Mouse (Mus musculus): ENCODE data around the gene Tex52. TPM values are rescaled to one million over a fixed set of nuclear protein-coding genes. Genes with fewer than 3 reads are reported as not detected.

Tex52 gene
- polyA plus RNA-seq, 1 experiment from 2014 or later = not detected

GRCm38 (mm10) chr6:128398996-128399395 is 23.7 kb downstream of the Tex52 start, which contains the start of gene Nrip2:
Nrip2 (plus strand) TSS chr6:128399296.
- H3K4me3 ChIP-seq (ENCODE audit: low read length) = peak within 1 kb of the TSS; percentile 38
- peaks cover 8% of the 10 kb centered on the region for H3K4me1 ChIP-seq (ENCODE audit: control insufficient read depth, insufficient read depth, low read length)
- peak within 1 kb of the TSS; percentile 52 for H3K4me2 ChIP-seq (ENCODE audit: low read depth, low read length)
- H3K36me3 ChIP-seq (ENCODE audit: control insufficient read depth, insufficient read depth, low read length) = no peaks in the 10 kb centered on the region
- no peak for ATAC-seq
- 0 out of 2 replicates have a peak within 1 kb of the TSS, but pooled peaks have one; percentile 5 for H3K27ac ChIP-seq (ENCODE audit: low read length)
- H3K9me3 ChIP-seq (ENCODE audit: control insufficient read depth, low read length) = no peaks in the 10 kb centered on the region
- peak within 1 kb of the TSS; percentile 60 for H3K9ac ChIP-seq (ENCODE audit: low read depth, low read length)
- no peaks in the 10 kb centered on the region for H3K27me3 ChIP-seq (replicated peaks; ENCODE audit: control insufficient read depth, insufficient read depth, low read length)
- 64% methylated on average over 3 of the region's 3 CpGs for WGBS

GRCm38 (mm10) chr6:128399421-128400185 is 24.3 kb downstream of the Tex52 start:
- H3K4me2 ChIP-seq (ENCODE audit: low read depth, low read length) = peak overlapping the region; percentile 52
- H3K36me3 ChIP-seq (ENCODE audit: control insufficient read depth, insufficient read depth, low read length) = no peaks in the 10 kb centered on the region
- no peaks in the 10 kb centered on the region for H3K27me3 ChIP-seq (replicated peaks; ENCODE audit: control insufficient read depth, insufficient read depth, low read length)
- H3K4me3 ChIP-seq (ENCODE audit: low read length) = peak overlapping the region; percentile 38
- 19% methylated on average over 18 of the region's 21 CpGs for WGBS
- peak; percentile 78 for ATAC-seq
- H3K9me3 ChIP-seq (ENCODE audit: control insufficient read depth, low read length) = no peaks in the 10 kb centered on the region
- H3K9ac ChIP-seq (ENCODE audit: low read depth, low read length) = peak overlapping the region; percentile 60
- peaks cover 8% of the 10 kb centered on the region for H3K4me1 ChIP-seq (ENCODE audit: control insufficient read depth, insufficient read depth, low read length)
- H3K27ac ChIP-seq (ENCODE audit: low read length) = 0 out of 2 replicates have a peak overlapping the region, but pooled peaks have one; percentile 5

- H3K4me3 ChIP-seq (ENCODE audit: low read length) = no peak overlapping the region
- H3K9ac ChIP-seq (ENCODE audit: low read depth, low read length) = no peak overlapping the region
- H3K36me3 ChIP-seq (ENCODE audit: control insufficient read depth, insufficient read depth, low read length) = 0 out of 2 replicates have a peak, but pooled peaks cover 5% of the 10 kb centered on the region
- peaks cover 4% of the 10 kb centered on the region for H3K4me1 ChIP-seq (ENCODE audit: control insufficient read depth, insufficient read depth, low read length)
- WGBS = 53% methylated on average over 5 of the region's 5 CpGs
- H3K9me3 ChIP-seq (ENCODE audit: control insufficient read depth, low read length) = no peaks in the 10 kb centered on the region
- H3K27ac ChIP-seq (ENCODE audit: low read length) = no peak overlapping the region
- ATAC-seq = no peak
- no peak overlapping the region for H3K4me2 ChIP-seq (ENCODE audit: low read depth, low read length)
- H3K27me3 ChIP-seq (replicated peaks; ENCODE audit: control insufficient read depth, insufficient read depth, low read length) = no peaks in the 10 kb centered on the region
Measured at GRCm38 (mm10) chr6:128404708-128405107, 29.5 kb downstream of the Tex52 start.

- no peak for ATAC-seq
- Histone ChIP-seq H3K27ac (ENCODE audit: low read length) (no peak overlapping the region), H3K9me3 (ENCODE audit: control insufficient read depth, low read length) (no peaks in the 10 kb centered on the region), H3K9ac (ENCODE audit: low read depth, low read length) (no peak overlapping the region), H3K27me3 (replicated peaks; ENCODE audit: control insufficient read depth, insufficient read depth, low read length) (no peaks in the 10 kb centered on the region), H3K4me1 (ENCODE audit: control insufficient read depth, insufficient read depth, low read length) (no peaks in the 10 kb centered on the region), H3K4me2 (ENCODE audit: low read depth, low read length) (no peak overlapping the region), H3K4me3 (ENCODE audit: low read length) (no peak overlapping the region), H3K36me3 (ENCODE audit: control insufficient read depth, insufficient read depth, low read length) (peaks cover 15% of the 10 kb centered on the region)
- 88% methylated on average over 7 of the region's 7 CpGs for WGBS
Measured at GRCm38 (mm10) chr6:128408544-128409125, 33.4 kb downstream of the Tex52 start.

- no peak overlapping the region for H3K27ac ChIP-seq (ENCODE audit: low read length)
- ATAC-seq = peak; percentile 19; the same call in 1 of the 2 replicates
- H3K9ac ChIP-seq (ENCODE audit: low read depth, low read length) = no peak overlapping the region
- no peaks in the 10 kb centered on the region for H3K9me3 ChIP-seq (ENCODE audit: control insufficient read depth, low read length)
- H3K4me2 ChIP-seq (ENCODE audit: low read depth, low read length) = no peak overlapping the region
- H3K27me3 ChIP-seq (replicated peaks; ENCODE audit: control insufficient read depth, insufficient read depth, low read length) = no peaks in the 10 kb centered on the region
- no peaks in the 10 kb centered on the region for H3K4me1 ChIP-seq (ENCODE audit: control insufficient read depth, insufficient read depth, low read length)
- 92% methylated on average over 13 of the region's 13 CpGs for WGBS
- peaks cover 15% of the 10 kb centered on the region for H3K36me3 ChIP-seq (ENCODE audit: control insufficient read depth, insufficient read depth, low read length)
- no peak overlapping the region for H3K4me3 ChIP-seq (ENCODE audit: low read length)
Measured at GRCm38 (mm10) chr6:128410305-128410704, 35.0 kb downstream of the Tex52 start.

- Histone ChIP-seq H3K4me3 (ENCODE audit: low read length) (no peak overlapping the region), H3K4me2 (ENCODE audit: low read depth, low read length) (no peak overlapping the region), H3K4me1 (ENCODE audit: control insufficient read depth, insufficient read depth, low read length) (no peaks in the 10 kb centered on the region), H3K36me3 (ENCODE audit: control insufficient read depth, insufficient read depth, low read length) (peaks cover 19% of the 10 kb centered on the region), H3K27ac (ENCODE audit: low read length) (no peak overlapping the region), H3K9me3 (ENCODE audit: control insufficient read depth, low read length) (no peaks in the 10 kb centered on the region), H3K9ac (ENCODE audit: low read depth, low read length) (no peak overlapping the region), H3K27me3 (replicated peaks; ENCODE audit: control insufficient read depth, insufficient read depth, low read length) (no peaks in the 10 kb centered on the region)
- WGBS = 15% methylated on average over 3 of the region's 3 CpGs
- ATAC-seq = peak; percentile 57
Measured at GRCm38 (mm10) chr6:128411115-128411514, 35.9 kb downstream of the Tex52 start.

GRCm38 (mm10) chr6:128416169-128416568 is 40.9 kb downstream of the Tex52 start:
- WGBS = 84% methylated on average over 5 of the region's 5 CpGs
- no peak for ATAC-seq

GRCm38 (mm10) chr6:128418076-128418475 is 42.8 kb downstream of the Tex52 start:
- Histone ChIP-seq H3K27me3 (replicated peaks; ENCODE audit: control insufficient read depth, insufficient read depth, low read length) (no peaks in the 10 kb centered on the region), H3K4me3 (ENCODE audit: low read length) (no peak overlapping the region), H3K4me1 (ENCODE audit: control insufficient read depth, insufficient read depth, low read length) (peaks cover 5% of the 10 kb centered on the region), H3K9ac (ENCODE audit: low read depth, low read length) (no peak overlapping the region), H3K27ac (ENCODE audit: low read length) (no peak overlapping the region), H3K9me3 (ENCODE audit: control insufficient read depth, low read length) (no peaks in the 10 kb centered on the region), H3K36me3 (ENCODE audit: control insufficient read depth, insufficient read depth, low read length) (peaks cover 4% of the 10 kb centered on the region; the same call in 1 of the 2 replicates), H3K4me2 (ENCODE audit: low read depth, low read length) (no peak overlapping the region)
- no peak for ATAC-seq
- 84% methylated on average over 1 of the region's 1 CpGs for WGBS

More at GRCm38 (mm10) chr6:128416169-128416568, 40.9 kb downstream of the Tex52 start:
- Histone ChIP-seq H3K27ac (ENCODE audit: low read length) (no peak overlapping the region), H3K4me1 (ENCODE audit: control insufficient read depth, insufficient read depth, low read length) (peaks cover under 1% of the 10 kb centered on the region; the same call in 1 of the 2 replicates), H3K36me3 (ENCODE audit: control insufficient read depth, insufficient read depth, low read length) (peaks cover 4% of the 10 kb centered on the region; the same call in 1 of the 2 replicates), H3K9me3 (ENCODE audit: control insufficient read depth, low read length) (no peaks in the 10 kb centered on the region), H3K27me3 (replicated peaks; ENCODE audit: control insufficient read depth, insufficient read depth, low read length) (no peaks in the 10 kb centered on the region), H3K4me2 (ENCODE audit: low read depth, low read length) (no peak overlapping the region), H3K4me3 (ENCODE audit: low read length) (no peak overlapping the region), H3K9ac (ENCODE audit: low read depth, low read length) (no peak overlapping the region)

GRCm38 (mm10) chr6:128421036-128421435 is 45.8 kb downstream of the Tex52 start:
- Histone ChIP-seq H3K9me3 (ENCODE audit: control insufficient read depth, low read length) (no peaks in the 10 kb centered on the region), H3K4me3 (ENCODE audit: low read length) (no peak overlapping the region), H3K36me3 (ENCODE audit: control insufficient read depth, insufficient read depth, low read length) (no peaks in the 10 kb centered on the region), H3K4me2 (ENCODE audit: low read depth, low read length) (no peak overlapping the region), H3K27me3 (replicated peaks; ENCODE audit: control insufficient read depth, insufficient read depth, low read length) (no peaks in the 10 kb centered on the region), H3K27ac (ENCODE audit: low read length) (peak overlapping the region; percentile 54), H3K4me1 (ENCODE audit: control insufficient read depth, insufficient read depth, low read length) (peaks cover 8% of the 10 kb centered on the region), H3K9ac (ENCODE audit: low read depth, low read length) (no peak overlapping the region)
- WGBS = 74% methylated on average over 2 of the region's 2 CpGs
- ATAC-seq = no peak
